Mouse (Mus musculus) urinary bladder, postnatal 36 days (tissue): Measurements from ENCODE around the gene Gm3542.
"Not testable (repeated sequence)": the region's sequence is repeated elsewhere in the genome, so short reads cannot be mapped to it uniquely, and the experiment has no call there.

Experiments used
- DNase-seq, 2 experiments: peaks; one replicate each; pipeline ENCODE4 v3.0.0; 2022; ENCODE audit warnings: low spot score in 2 of 2, mixed read lengths in 1 of 2

Gene Gm3542

DNA sequence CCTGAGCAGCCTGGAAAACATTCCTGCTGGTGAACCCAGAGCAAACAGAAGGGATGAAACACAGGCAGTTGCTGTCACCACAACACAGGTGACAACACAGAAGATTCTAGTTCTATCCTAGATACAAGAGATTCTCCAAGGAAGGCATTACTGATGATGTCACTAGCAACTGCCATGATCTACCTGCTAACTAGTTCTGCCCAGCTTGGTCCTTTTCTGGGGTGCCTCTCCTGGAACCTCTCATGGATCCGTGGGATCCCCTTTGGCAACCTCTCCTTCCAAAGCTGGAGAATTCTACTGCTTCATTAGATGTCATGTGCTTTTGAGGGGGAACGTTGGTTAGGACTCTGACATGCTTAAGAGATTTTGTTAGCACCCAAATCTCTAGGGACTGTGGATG is at the start of gene Gm3542:
Gene Gm3542, minus strand, starts transcription at position 101 of the 400 bp plus-strand sequence.
- DNase-seq = not testable (repeated sequence)
